Mouse (Mus musculus): Measurements from ENCODE around the gene Kcnk4.

- TF ChIP-seq CTCF (IDR thresholded peaks at IDR 0.05) (no peak), EP300 (IDR thresholded peaks at IDR 0.05) (no peak)
These were observed 21.3 kb downstream of the Kcnk4 start for GRCm38 (mm10) chr19:6913036-6913435.
